ENCODE assay signal across 8 mouse cellular contexts in genomic region chr11:29514325-29514681, GRCm38 (mm10). TPM values are rescaled to one million over a fixed set of nuclear protein-coding genes. Genes with fewer than 3 reads are reported as not detected.
A peak's percentile ranks its signal among the peaks of the same experiment; 100 is the strongest.
DNase-seq lines count a peak whose midpoint lies in the region; ATAC-seq and TF ChIP-seq lines count a peak whose summit lies in the region.

No protein-coding gene starts in this region.

- TF ChIP-seq EP300 in stomach, postnatal 0 days (optimal IDR thresholded peaks at IDR 0.05) = no peak

- H3K27me3 ChIP-seq in cerebellum, adult 2 months (ENCODE audit: control insufficient read depth, insufficient read depth, low read length) = no peaks in the 10 kb centered on the region
- H3K27me3 ChIP-seq in forebrain, embryonic 13.5 days = no peaks in the 10 kb centered on the region
- no peaks in the 10 kb centered on the region for H3K27me3 ChIP-seq in liver, embryonic 15.5 days
- no peaks in the 10 kb centered on the region for H3K27me3 ChIP-seq in stomach, postnatal 0 days (ENCODE audit: control insufficient read depth, insufficient read depth, low read length)

- ATAC-seq in forebrain, embryonic 13.5 days = no peak
- ATAC-seq in liver, embryonic 15.5 days (ENCODE audit: insufficient read depth) = no peak
- ATAC-seq in stomach, postnatal 0 days (ENCODE audit: low FRiP score, low TSS enrichment) = no peak

- peak overlapping the region; percentile 85 for H3K4me3 ChIP-seq in cerebellum, adult 2 months (replicated peaks; ENCODE audit: insufficient read depth, low read depth, low read length)
- H3K4me3 ChIP-seq in forebrain, embryonic 13.5 days = peak overlapping the region; percentile 58
- H3K4me3 ChIP-seq in liver, embryonic 15.5 days (replicated peaks) = peak overlapping the region; percentile 85
- peak overlapping the region; percentile 69 for H3K4me3 ChIP-seq in stomach, postnatal 0 days (ENCODE audit: low read depth, low read length)

- TF ChIP-seq POLR2A in cerebellum, adult 2 months (IDR thresholded peaks at IDR 0.05; ENCODE audit: borderline replicate concordance, insufficient read depth, low read length) = no peak

- no peak for TF ChIP-seq CTCF in cerebellum, adult 2 months (IDR thresholded peaks at IDR 0.05; ENCODE audit: borderline replicate concordance, insufficient read depth, low read depth, low read length)
- TF ChIP-seq CTCF in stomach, postnatal 0 days (IDR thresholded peaks at IDR 0.05; ENCODE audit: low read depth) = no peak

- H3K27ac ChIP-seq in cerebellum, adult 2 months (ENCODE audit: insufficient read depth, low read length) = no peak overlapping the region
- H3K27ac ChIP-seq in forebrain, embryonic 13.5 days = peak overlapping the region; percentile 48
- peak overlapping the region; percentile 87 for H3K27ac ChIP-seq in liver, embryonic 15.5 days (replicated peaks)
- H3K27ac ChIP-seq in stomach, postnatal 0 days (replicated peaks) = peak overlapping the region; percentile 84

- DNase-seq in cerebellum, adult 2 months = peak in 1 of 2 experiments; percentile 8
- no peak for DNase-seq in cerebellum, adult 9-11 months
- DNase-seq in 416B (ENCODE audit: low read depth) = peak; percentile 72
- DNase-seq in stomach, postnatal 0 days (ENCODE audit: low spot score) = no peak
- no peak for DNase-seq in gastrocnemius, postnatal 36 days
- DNase-seq in cerebellum, postnatal 36 days = no peak

- peaks cover 18% of the 10 kb centered on the region; the same call in 1 of the 2 replicates for H3K36me3 ChIP-seq in forebrain, embryonic 13.5 days (ENCODE audit: poor library complexity, severe bottlenecking)
- H3K36me3 ChIP-seq in liver, embryonic 15.5 days (replicated peaks) = peaks cover 20% of the 10 kb centered on the region
- H3K36me3 ChIP-seq in stomach, postnatal 0 days (ENCODE audit: control insufficient read depth, insufficient read depth, low read length) = no peaks in the 10 kb centered on the region

- no peaks in the 10 kb centered on the region for H3K4me1 ChIP-seq in cerebellum, adult 2 months (ENCODE audit: control insufficient read depth, insufficient read depth, low read length)
- H3K4me1 ChIP-seq in forebrain, embryonic 13.5 days = peaks cover 10% of the 10 kb centered on the region; the same call in 1 of the 2 replicates
- H3K4me1 ChIP-seq in liver, embryonic 15.5 days (replicated peaks) = peaks cover 15% of the 10 kb centered on the region
- H3K4me1 ChIP-seq in stomach, postnatal 0 days (replicated peaks; ENCODE audit: control insufficient read depth, insufficient read depth) = no peaks in the 10 kb centered on the region

- WGBS in cerebellum, adult 2 months = 26% methylated on average over 10 of the region's 10 CpGs
- 27% methylated on average over 10 of the region's 10 CpGs for WGBS in forebrain, embryonic 13.5 days
- 4% methylated on average over 10 of the region's 10 CpGs for WGBS in liver, embryonic 15.5 days (ENCODE audit: insufficient replicate concordance)
- WGBS in stomach, postnatal 0 days = 14% methylated on average over 10 of the region's 10 CpGs

- peak overlapping the region; percentile 68 for H3K4me2 ChIP-seq in forebrain, embryonic 13.5 days
- peak overlapping the region; percentile 77 for H3K4me2 ChIP-seq in liver, embryonic 15.5 days
- peak overlapping the region; percentile 68 for H3K4me2 ChIP-seq in stomach, postnatal 0 days (replicated peaks; ENCODE audit: low read depth)

- no peaks in the 10 kb centered on the region for H3K9me3 ChIP-seq in forebrain, embryonic 13.5 days (replicated peaks)
- no peaks in the 10 kb centered on the region for H3K9me3 ChIP-seq in liver, embryonic 15.5 days (replicated peaks)
- no peaks in the 10 kb centered on the region for H3K9me3 ChIP-seq in stomach, postnatal 0 days (ENCODE audit: control insufficient read depth, low read length)

- H3K9ac ChIP-seq in forebrain, embryonic 13.5 days = peak overlapping the region; percentile 66
- H3K9ac ChIP-seq in liver, embryonic 15.5 days = peak overlapping the region; percentile 83
- H3K9ac ChIP-seq in stomach, postnatal 0 days (ENCODE audit: low read length) = peak overlapping the region; percentile 73

- intact Hi-C loops in gastrocnemius, postnatal 36 days (cut with DNase I) = loop anchor here (10.0 kb wide), 1 partner anchor 270 kb away; the partner anchor contains the start of gene Cfap36

RNA-seq across cellular contexts. Expression of gene Prorsd1, which starts 0.5 kb away (rescaled TPM):
- polyA plus RNA-seq in cerebellum, adult 2 months (2012; rRNA removed) = 6.2 and 6.3 TPM in 2 replicates
- polyA plus RNA-seq in forebrain, embryonic 13.5 days (2015; fragmentation: Nextera tagmentation; extraction: Ambion mirVana) = 13.9 and 15.4 TPM in 2 replicates
- polyA plus RNA-seq in liver, embryonic 15.5 days (2015; fragmentation: Nextera tagmentation; extraction: Ambion mirVana) = 15.5 and 17.4 TPM in 2 replicates
- polyA plus RNA-seq in stomach, postnatal 0 days (2015; fragmentation: Nextera tagmentation; extraction: Ambion mirVana) = 36.2 and 36.7 TPM in 2 replicates
- total RNA-seq in gastrocnemius, postnatal 36 days (2021) = 10 to 100 TPM; 18.8 to 20.3 TPM

RNA-seq across cellular contexts. Expression of gene Mtif2, which starts 11.9 kb away (rescaled TPM):
- polyA plus RNA-seq in cerebellum, adult 2 months (2012; rRNA removed) = 24.5 and 28.2 TPM in 2 replicates
- 63.7 and 63.9 TPM in 2 replicates for polyA plus RNA-seq in forebrain, embryonic 13.5 days (2015; fragmentation: Nextera tagmentation; extraction: Ambion mirVana)
- 19.4 and 21.5 TPM in 2 replicates for polyA plus RNA-seq in liver, embryonic 15.5 days (2015; fragmentation: Nextera tagmentation; extraction: Ambion mirVana)
- 20.3 and 24.9 TPM in 2 replicates for polyA plus RNA-seq in stomach, postnatal 0 days (2015; fragmentation: Nextera tagmentation; extraction: Ambion mirVana)
- total RNA-seq in gastrocnemius, postnatal 36 days (2021) = 10 to 100 TPM; 23.1 to 23.5 TPM

RNA-seq across cellular contexts. Expression of gene Clhc1, which starts 33.4 kb away (rescaled TPM):
- polyA plus RNA-seq in cerebellum, adult 2 months (2012; rRNA removed) = 0.07 and 0.25 TPM in 2 replicates
- polyA plus RNA-seq in forebrain, embryonic 13.5 days (2015; fragmentation: Nextera tagmentation; extraction: Ambion mirVana) = 0.20 and 0.50 TPM in 2 replicates
- 0.08 TPM in 1 of 2 replicates, not detected in the other for polyA plus RNA-seq in liver, embryonic 15.5 days (2015; fragmentation: Nextera tagmentation; extraction: Ambion mirVana)
- polyA plus RNA-seq in stomach, postnatal 0 days (2015; fragmentation: Nextera tagmentation; extraction: Ambion mirVana) = 0.07 TPM in 1 of 2 replicates, not detected in the other
- total RNA-seq in gastrocnemius, postnatal 36 days (2021) = not detected

RNA-seq across cellular contexts. Expression of gene Rps27a, which starts 33.6 kb away (rescaled TPM):
- 491 and 545 TPM in 2 replicates for polyA plus RNA-seq in cerebellum, adult 2 months (2012; rRNA removed)
- 829 and 870 TPM in 2 replicates for polyA plus RNA-seq in forebrain, embryonic 13.5 days (2015; fragmentation: Nextera tagmentation; extraction: Ambion mirVana)
- 525 and 582 TPM in 2 replicates for polyA plus RNA-seq in liver, embryonic 15.5 days (2015; fragmentation: Nextera tagmentation; extraction: Ambion mirVana)
- 1,012 and 1,015 TPM in 2 replicates for polyA plus RNA-seq in stomach, postnatal 0 days (2015; fragmentation: Nextera tagmentation; extraction: Ambion mirVana)
- total RNA-seq in gastrocnemius, postnatal 36 days (2021) = 100 to 1,000 TPM; 310 to 371 TPM
